Mouse (Mus musculus): Measurements from ENCODE around the gene Bin2. TPM values are rescaled to one million over a fixed set of nuclear protein-coding genes. Genes with fewer than 3 reads are reported as not detected.

Gene Bin2
- total RNA-seq (2021): 1 to 10 TPM; 1.6 to 2.0 TPM

- peak; percentile 26 for DNase-seq
Measured at GRCm38 (mm10) chr15:100669337-100669736, at the start of gene Bin2. TSS of gene Bin2 (minus strand) at chr15:100669553.

- no peak for DNase-seq
Measured at GRCm38 (mm10) chr15:100718572-100718971, 49.2 kb upstream of the Bin2 start.

DNA sequence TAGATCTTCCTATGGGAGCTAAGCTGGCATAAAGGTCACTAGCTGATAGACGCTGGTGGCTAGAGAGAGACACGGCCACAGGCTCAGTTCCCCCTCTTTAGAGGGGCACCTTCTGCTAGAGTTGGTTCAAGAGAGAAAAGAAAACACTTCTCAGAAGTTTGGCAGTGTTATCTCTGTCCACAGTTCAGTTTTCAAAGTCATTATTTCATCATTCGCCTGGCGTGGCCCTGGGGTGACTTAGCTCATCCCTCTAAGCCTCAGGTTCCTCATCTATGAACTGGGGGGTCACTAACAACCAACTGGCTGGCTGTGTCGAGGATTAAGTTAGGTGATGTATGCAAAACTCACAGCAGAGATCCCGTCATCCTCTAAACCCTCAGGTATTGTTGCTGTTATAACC, 48.6 kb upstream of the Bin2 start:
- DNase-seq: no peak

GRCm38 (mm10) chr15:100715399-100715993, 46.1 kb upstream of the Bin2 start:
- peak; percentile 32 for DNase-seq

GRCm38 (mm10) chr15:100714470-100714869, 45.1 kb upstream of the Bin2 start:
- no peak for DNase-seq

- DNase-seq: no peak
Measured at GRCm38 (mm10) chr15:100710838-100711237, 41.5 kb upstream of the Bin2 start.

GRCm38 (mm10) chr15:100708433-100709078, 39.2 kb upstream of the Bin2 start:
- DNase-seq: no peak

DNA sequence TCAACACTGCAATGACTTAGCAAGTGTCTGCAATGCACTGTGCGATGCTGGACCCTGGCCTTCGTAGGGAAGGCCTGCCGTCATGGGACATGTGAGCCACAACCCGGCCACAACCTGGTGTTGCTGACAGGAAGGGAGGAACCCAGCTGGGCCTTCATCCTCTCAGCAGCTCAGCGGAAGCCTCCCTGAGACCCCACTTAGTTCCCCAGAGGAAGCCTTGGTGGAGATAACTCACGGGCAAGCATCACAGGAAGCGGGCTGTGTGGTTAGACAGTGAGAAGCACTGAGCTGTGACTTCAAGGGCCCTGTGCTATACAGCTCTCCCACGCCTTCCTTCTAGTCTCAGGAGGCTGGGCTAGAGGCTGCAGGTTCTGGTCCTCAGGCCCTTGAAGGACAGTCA, 36.9 kb upstream of the Bin2 start:
- no peak for DNase-seq

DNA sequence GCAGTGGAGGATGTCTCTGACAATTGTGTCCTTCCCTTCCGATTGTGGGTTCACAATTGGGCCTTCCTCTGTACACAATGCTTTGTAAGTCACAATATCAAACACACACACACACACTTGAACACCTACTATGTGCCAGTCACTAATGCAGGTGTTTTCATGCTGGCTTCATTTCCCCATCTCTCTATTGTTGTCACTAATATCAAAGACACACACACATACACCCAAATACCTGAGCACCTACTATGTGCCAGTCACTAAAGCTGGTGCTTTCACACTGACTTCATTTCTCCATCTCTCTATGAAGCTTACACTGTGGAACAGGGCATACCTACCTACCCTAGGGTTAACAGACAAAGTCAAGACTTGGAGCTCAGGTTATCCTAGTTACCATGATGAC, 36.0 kb upstream of the Bin2 start:
- no peak for DNase-seq

DNA sequence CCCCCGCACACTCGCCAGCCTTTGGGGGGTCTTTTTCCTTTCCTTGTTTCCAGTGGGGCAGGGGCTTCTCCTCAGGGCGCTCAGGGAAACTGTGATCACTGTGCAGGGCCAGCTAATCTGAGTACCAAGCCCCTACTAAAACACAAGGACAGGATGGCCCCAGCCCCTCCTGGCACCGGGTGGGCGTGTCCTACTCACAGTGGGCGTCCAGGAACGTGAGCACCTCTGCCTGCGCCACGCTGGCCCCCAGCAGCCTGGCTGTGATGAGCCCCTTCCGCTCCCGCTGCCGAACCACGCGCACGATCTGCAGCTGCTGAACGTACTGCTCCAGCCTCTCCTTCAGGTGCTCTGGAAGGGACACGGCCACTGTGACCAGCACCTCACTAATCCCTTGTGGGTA, 34.6 kb upstream of the Bin2 start:
- no peak for DNase-seq

GRCm38 (mm10) chr15:100701856-100702255, 32.5 kb upstream of the Bin2 start:
- no peak for DNase-seq

DNA sequence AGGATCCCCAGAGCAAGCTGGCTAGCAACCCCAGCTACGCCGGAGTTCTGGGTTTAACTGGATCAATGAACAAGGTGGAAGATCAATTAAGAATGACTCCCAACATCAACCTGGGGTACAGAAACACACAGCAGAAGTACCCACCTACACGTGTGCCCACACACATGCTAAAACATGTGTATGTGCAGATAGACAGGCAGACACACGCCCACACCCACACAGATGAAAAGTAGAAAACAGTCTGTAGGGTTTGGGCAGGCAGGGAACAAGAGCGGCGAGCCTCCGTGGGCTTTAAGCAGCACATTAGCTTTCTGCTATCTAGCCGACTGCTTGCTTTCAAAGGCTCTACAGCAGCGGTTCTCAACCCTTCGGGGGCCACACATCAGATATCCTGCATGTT, 31.8 kb upstream of the Bin2 start:
- no peak for DNase-seq

- DNase-seq: no peak
Measured at GRCm38 (mm10) chr15:100700424-100700823, 31.1 kb upstream of the Bin2 start.

- no peak for DNase-seq
Measured at GRCm38 (mm10) chr15:100699386-100699785, 30.0 kb upstream of the Bin2 start.

DNA sequence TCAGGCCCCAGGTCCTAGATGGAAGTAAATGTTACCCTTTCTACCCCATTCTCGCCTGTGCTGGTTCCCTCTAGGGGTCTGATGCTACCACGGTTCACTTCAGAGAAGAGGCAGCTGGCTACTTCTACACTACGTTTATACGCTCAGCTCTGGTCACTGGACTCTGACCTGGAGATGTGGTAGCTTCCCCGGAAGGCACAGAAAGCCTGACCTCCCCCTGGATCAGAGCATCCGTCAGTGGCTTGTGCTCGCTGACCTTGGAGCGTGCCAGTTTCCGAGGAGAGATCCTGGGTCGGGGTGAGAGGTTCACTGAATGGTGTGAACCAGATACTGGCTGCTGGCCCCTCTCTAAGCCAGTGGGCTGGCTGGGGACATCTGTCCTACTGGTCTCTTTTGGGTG, 28.7 kb upstream of the Bin2 start:
- no peak for DNase-seq

DNA sequence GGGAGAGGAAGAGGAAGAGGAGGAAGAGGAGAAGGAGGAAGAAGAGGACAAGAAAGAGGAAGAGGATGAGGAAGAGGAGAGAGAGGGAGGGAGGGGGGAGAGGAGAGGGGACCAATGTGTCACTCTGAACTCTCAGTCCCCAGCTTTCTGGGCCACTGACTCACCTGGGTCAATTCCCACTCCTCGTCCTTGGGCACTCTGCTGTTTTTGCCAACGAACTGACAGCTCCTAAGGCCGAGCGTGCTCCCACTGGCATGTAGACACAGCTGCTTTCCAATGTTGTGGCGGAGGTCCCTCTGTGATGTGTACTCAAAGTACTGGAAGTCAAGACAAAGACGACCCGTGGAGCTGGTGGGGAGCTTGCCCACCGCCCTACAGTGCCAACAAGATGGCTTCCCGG, 25.1 kb upstream of the Bin2 start:
- no peak for DNase-seq

DNA sequence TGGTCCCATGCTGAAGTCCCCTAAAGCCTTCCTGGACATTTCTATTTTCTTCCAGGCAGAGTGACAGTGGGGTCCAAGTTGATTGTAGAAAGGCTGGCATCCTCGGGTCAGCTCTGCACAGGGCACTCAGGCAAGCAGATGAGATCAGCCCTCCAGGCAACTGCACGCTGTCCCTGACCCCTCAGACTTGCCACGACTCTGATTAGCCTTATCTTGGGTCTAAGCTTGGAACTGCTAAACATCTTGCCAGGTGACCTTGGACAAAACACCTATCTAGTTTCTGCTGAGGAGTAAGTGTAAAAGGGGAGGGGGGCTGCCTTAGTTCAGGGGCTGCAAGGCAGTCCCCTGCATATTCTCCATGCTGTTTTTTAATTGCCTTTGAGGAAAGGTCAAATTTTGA, 22.6 kb upstream of the Bin2 start:
- DNase-seq: no peak

GRCm38 (mm10) chr15:100687430-100687971, 18.1 kb upstream of the Bin2 start, which contains the start of gene Cela1:
TSS of gene Cela1 (minus strand) at chr15:100687921.
- no peak for DNase-seq

DNA sequence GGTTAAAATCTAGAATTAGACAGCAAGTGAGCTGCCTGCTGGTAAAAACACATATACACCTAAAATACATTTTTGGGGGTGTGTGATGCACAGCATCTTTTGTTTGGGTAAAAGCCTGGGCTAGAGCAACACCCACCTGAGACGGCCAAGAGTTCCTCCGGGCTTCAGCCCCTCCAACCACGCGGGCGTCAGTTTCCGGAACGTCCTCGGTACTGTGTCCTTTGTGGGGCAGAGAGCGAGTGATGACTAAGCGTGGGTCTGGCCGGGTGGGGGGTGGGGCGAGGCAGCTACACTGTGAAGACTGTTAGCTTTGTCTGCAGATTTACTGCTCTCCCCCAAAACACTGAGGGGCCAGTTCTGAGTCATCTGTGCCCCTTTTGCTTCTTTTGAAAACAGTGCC, 17.6 kb upstream of the Bin2 start:
- no peak for DNase-seq

DNA sequence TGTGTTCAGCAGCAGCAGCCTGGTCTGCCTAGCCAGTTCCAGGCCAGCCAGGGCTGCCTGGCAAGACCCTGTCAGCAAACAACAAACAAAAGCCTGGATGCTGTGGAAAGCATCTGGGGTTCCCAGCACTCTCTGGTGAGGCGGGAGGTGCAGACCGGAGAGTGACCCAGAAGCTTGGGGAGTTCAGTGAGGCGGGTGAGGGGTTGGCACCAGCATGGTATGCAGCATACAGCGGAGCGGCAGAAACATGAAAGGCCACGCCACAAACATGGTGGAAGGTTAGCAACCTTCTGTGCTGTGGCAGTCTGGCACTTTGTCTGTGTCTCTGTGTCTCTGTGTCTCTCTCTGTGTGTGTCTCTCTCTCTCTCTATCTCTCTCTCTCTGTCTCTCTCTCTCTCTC, 17.1 kb upstream of the Bin2 start:
- no peak for DNase-seq

- no peak for DNase-seq
Measured at GRCm38 (mm10) chr15:100685849-100686248, 16.5 kb upstream of the Bin2 start.

GRCm38 (mm10) chr15:100685255-100685654, 15.9 kb upstream of the Bin2 start:
- no peak for DNase-seq

DNA sequence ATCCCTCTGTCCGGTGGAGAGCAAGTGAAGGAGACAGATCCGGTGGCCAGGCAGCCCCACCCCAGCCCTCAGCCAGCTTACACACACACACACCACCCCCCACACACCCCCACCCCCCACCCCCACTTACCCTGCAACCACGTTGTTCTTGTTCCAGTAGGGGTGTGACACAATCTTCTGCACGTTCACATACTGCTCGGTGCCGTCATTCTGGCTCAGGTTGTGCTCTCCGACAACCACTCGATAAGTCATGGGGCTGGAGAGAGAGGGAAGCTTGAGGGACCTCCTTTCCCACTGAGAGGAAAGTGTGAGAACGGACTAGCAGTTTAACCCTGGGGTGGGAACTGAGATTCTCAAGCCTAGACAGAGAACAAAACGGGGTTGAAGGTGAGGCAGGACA, 15.1 kb upstream of the Bin2 start:
- no peak for DNase-seq

- peak; percentile 90 for DNase-seq
Measured at GRCm38 (mm10) chr15:100683041-100683440, 13.7 kb upstream of the Bin2 start.
